Mouse (Mus musculus) myocyte (in vitro differentiated cells): Measurements from ENCODE around the gene Cnot10. TPM values are rescaled to one million over a fixed set of nuclear protein-coding genes. Genes with fewer than 3 reads are reported as not detected.
A peak's percentile ranks its signal among the peaks of the same experiment; 100 is the strongest.
"Not testable (repeated sequence)": the region's sequence is repeated elsewhere in the genome, so short reads cannot be mapped to it uniquely, and the experiment has no call there.

ENCODE experiments used
- H3K27me3 ChIP-seq: one replicate; pipeline ENCODE4 v1.6.1; 2011; ENCODE audit not compliant: control insufficient read depth, insufficient read depth, insufficient read length
- H3K36me3 ChIP-seq: one replicate; pipeline ENCODE4 v1.6.1; 2011; ENCODE audit not compliant: control insufficient read depth, insufficient read depth
- H3K4me2 ChIP-seq: one replicate; pipeline ENCODE4 v1.6.1; 2011; ENCODE audit warnings: low read depth, control low read depth
- H3K4me3 ChIP-seq: one replicate; pipeline ENCODE4 v1.5.1; 2011; ENCODE audit warnings: mild to moderate bottlenecking, control low read depth, moderate library complexity
- H3K79me2 ChIP-seq: one replicate; pipeline ENCODE4 v1.6.1; 2011; ENCODE audit not compliant: control insufficient read depth, insufficient read depth
- H3ac ChIP-seq: one replicate; pipeline ENCODE4 v1.6.1; 2011; ENCODE audit not compliant: control insufficient read depth, insufficient read length
- CEBPB ChIP-seq: IDR thresholded peaks from 2 replicates; pipeline ENCODE4 v1.6.1; 2011; ENCODE audit warnings: mild to moderate bottlenecking, moderate library complexity; ENCODE audit not compliant: poor library complexity, insufficient read depth, severe bottlenecking
- E2F4 ChIP-seq: IDR thresholded peaks from one replicate; pipeline ENCODE4 v1.6.1; 2011; ENCODE audit warnings: mild to moderate bottlenecking, control low read depth, moderate library complexity; ENCODE audit not compliant: insufficient read depth
- MAX ChIP-seq: IDR thresholded peaks from one replicate; pipeline ENCODE4 v1.6.1; 2011; ENCODE audit warnings: low read depth, mild to moderate bottlenecking, control low read depth
- MYOD1 ChIP-seq, 3 experiments: IDR thresholded peaks; one replicate each; pipeline ENCODE4 v1.6.1; 2011; ENCODE audit warnings: control low read depth in 2 of 3, low read depth in 2 of 3, mild to moderate bottlenecking in 2 of 3, moderate library complexity in 1 of 3; ENCODE audit not compliant: insufficient read length in 2 of 3, control insufficient read depth in 1 of 3
- MYOG ChIP-seq, 3 experiments: IDR thresholded peaks; one replicate each; pipeline ENCODE4 v1.6.1; 2011; ENCODE audit warnings: control low read depth in 2 of 3, low read depth in 2 of 3, mild to moderate bottlenecking in 2 of 3; ENCODE audit not compliant: insufficient read length in 2 of 3, control insufficient read depth in 1 of 3, insufficient read depth in 1 of 3
- POLR2A ChIP-seq: IDR thresholded peaks from one replicate; pipeline ENCODE4 v1.6.1; 2011; ENCODE audit warnings: low read depth, mild to moderate bottlenecking, control low read depth, moderate library complexity; ENCODE audit not compliant: insufficient read length
- POLR2AphosphoS2 ChIP-seq: IDR thresholded peaks from one replicate; pipeline ENCODE4 v1.6.1; 2011; ENCODE audit warnings: low read depth, control low read depth; ENCODE audit not compliant: insufficient read length
- REST ChIP-seq: IDR thresholded peaks from one replicate; pipeline ENCODE4 v1.6.1; 2011; ENCODE audit warnings: mild to moderate bottlenecking, control low read depth, moderate library complexity; ENCODE audit not compliant: insufficient read depth, insufficient read length
- SRF ChIP-seq: IDR thresholded peaks from one replicate; pipeline ENCODE4 v1.6.1; 2011; ENCODE audit warnings: low read depth; ENCODE audit not compliant: control insufficient read depth, insufficient read length
- TCF12 ChIP-seq: IDR thresholded peaks from one replicate; pipeline ENCODE4 v1.6.1; 2011; ENCODE audit warnings: mild to moderate bottlenecking, control low read depth; ENCODE audit not compliant: poor library complexity, insufficient read depth, severe bottlenecking
- TCF3 ChIP-seq: IDR thresholded peaks from one replicate; pipeline ENCODE4 v1.6.1; 2011; ENCODE audit warnings: low read depth, control low read depth; ENCODE audit not compliant: insufficient read length
- USF1 ChIP-seq: IDR thresholded peaks from one replicate; pipeline ENCODE4 v1.6.1; 2011; ENCODE audit warnings: low read depth, mild to moderate bottlenecking, control low read depth, moderate library complexity
- polyA plus RNA-seq: library from polyadenylated mRNA; unstranded; fragments of >200 nt; fragmentation: generic; extraction: Trizol; gene quantifications from one replicate; pipeline ENCODE4 v1.2.1, GENCODE M21; 2012; ENCODE audit warnings: missing spikeins

Gene Cnot10
- polyA plus RNA-seq, 1 experiment: 29.1 TPM

- Histone ChIP-seq H3K36me3 (no peaks in the 10 kb centered on the region), H3K27me3 (no peaks in the 10 kb centered on the region), H3ac (no peak overlapping the region), H3K79me2 (no peaks in the 10 kb centered on the region), H3K4me2 (no peak overlapping the region), H3K4me3 (no peak overlapping the region)
- TF ChIP-seq MYOG (IDR thresholded peaks at IDR 0.05; ENCODE audit: control insufficient read depth in 1 of 3, insufficient read depth in 1 of 3, insufficient read length in 2 of 3, low read depth in 2 of 3): no peak
- no peak for TF ChIP-seq USF1
- no peak for TF ChIP-seq TCF12
- no peak for TF ChIP-seq SRF
- no peak for TF ChIP-seq E2F4
- no peak for TF ChIP-seq MAX
- no peak for TF ChIP-seq TCF3
- TF ChIP-seq POLR2AphosphoS2: no peak
- TF ChIP-seq REST: no peak
- TF ChIP-seq CEBPB: no peak
- TF ChIP-seq POLR2A: no peak
- TF ChIP-seq MYOD1 (IDR thresholded peaks at IDR 0.05; ENCODE audit: control insufficient read depth in 1 of 3, insufficient read length in 2 of 3, low read depth in 2 of 3): no peak
Observed at GRCm38 (mm10) chr9:114650938-114651634, 11.1 kb upstream of the Cnot10 start.

- H3K27me3 ChIP-seq: no peaks in the 10 kb centered on the region
- H3K36me3 ChIP-seq: no peaks in the 10 kb centered on the region
- no peaks in the 10 kb centered on the region for H3K79me2 ChIP-seq
- H3ac ChIP-seq: no peak overlapping the region
- no peak overlapping the region for H3K4me3 ChIP-seq
- TF ChIP-seq POLR2AphosphoS2 (no peak), MYOG (IDR thresholded peaks at IDR 0.05; ENCODE audit: control insufficient read depth in 1 of 3, insufficient read depth in 1 of 3, insufficient read length in 2 of 3, low read depth in 2 of 3) (no peak), CEBPB (no peak), MYOD1 (IDR thresholded peaks at IDR 0.05; ENCODE audit: control insufficient read depth in 1 of 3, insufficient read length in 2 of 3, low read depth in 2 of 3) (no peak), MAX (no peak), TCF12 (no peak), POLR2A (no peak), TCF3 (no peak), E2F4 (no peak), SRF (no peak), REST (no peak)
- peak overlapping the region; percentile 14 for H3K4me2 ChIP-seq
Observed at GRCm38 (mm10) chr9:114649371-114649770, 9.4 kb upstream of the Cnot10 start.

- H3K36me3 ChIP-seq, H3K79me2 ChIP-seq, H3ac ChIP-seq, H3K4me3 ChIP-seq, H3K4me2 ChIP-seq, H3K27me3 ChIP-seq: not testable (repeated sequence)
Observed at GRCm38 (mm10) chr9:114648472-114648871, 8.5 kb upstream of the Cnot10 start.

GRCm38 (mm10) chr9:114647506-114648432 lies 7.8 kb upstream of the Cnot10 start:
- Histone ChIP-seq H3ac (no peak overlapping the region), H3K4me3 (no peak overlapping the region), H3K79me2 (no peaks in the 10 kb centered on the region), H3K27me3 (no peaks in the 10 kb centered on the region), H3K4me2 (peak overlapping the region; percentile 27), H3K36me3 (no peaks in the 10 kb centered on the region)
- no peak for TF ChIP-seq CEBPB
- no peak for TF ChIP-seq MAX
- no peak for TF ChIP-seq SRF
- TF ChIP-seq MYOG (IDR thresholded peaks at IDR 0.05; ENCODE audit: control insufficient read depth in 1 of 3, insufficient read depth in 1 of 3, insufficient read length in 2 of 3, low read depth in 2 of 3): no peak
- TF ChIP-seq E2F4: no peak
- TF ChIP-seq TCF3: no peak
- TF ChIP-seq POLR2A: no peak
- no peak for TF ChIP-seq USF1
- TF ChIP-seq POLR2AphosphoS2: no peak
- TF ChIP-seq TCF12: no peak
- no peak for TF ChIP-seq REST
- no peak for TF ChIP-seq MYOD1 (IDR thresholded peaks at IDR 0.05; ENCODE audit: control insufficient read depth in 1 of 3, insufficient read length in 2 of 3, low read depth in 2 of 3)
